Mouse (Mus musculus): Measurements from ENCODE around the gene Srsf11. TPM values are rescaled to one million over a fixed set of nuclear protein-coding genes. Genes with fewer than 3 reads are reported as not detected.

Gene Srsf11
- polyA plus RNA-seq, 1 experiment from 2014 or later: 242 TPM

GRCm38 (mm10) chr3:158009762-158010320 lies 26.6 kb downstream of the Srsf11 start:
- peaks cover 21% of the 10 kb centered on the region for H3K36me3 ChIP-seq (ENCODE audit: control insufficient read depth, insufficient read depth, low read length)
- WGBS: 46% methylated on average over 1 of the region's 1 CpGs
- ATAC-seq (replicated peaks; ENCODE audit: low FRiP score): peak; percentile 44
- no peaks in the 10 kb centered on the region for H3K4me1 ChIP-seq (replicated peaks; ENCODE audit: control insufficient read depth, insufficient read depth, low read length)
- H3K27ac ChIP-seq (ENCODE audit: low read depth, low read length): no peak overlapping the region
- no peak overlapping the region for H3K4me2 ChIP-seq
- no peak overlapping the region for H3K9ac ChIP-seq (ENCODE audit: low read depth, low read length)
- no peaks in the 10 kb centered on the region for H3K9me3 ChIP-seq (ENCODE audit: control insufficient read depth, low read length)
- no peak overlapping the region for H3K4me3 ChIP-seq (ENCODE audit: low read depth, low read length)
- no peaks in the 10 kb centered on the region for H3K27me3 ChIP-seq (replicated peaks; ENCODE audit: control insufficient read depth, insufficient read depth, low read length)
- no peak for DNase-seq (ENCODE audit: low spot score)

GRCm38 (mm10) chr3:158008647-158009046 lies 27.8 kb downstream of the Srsf11 start:
- H3K9me3 ChIP-seq (ENCODE audit: control insufficient read depth, low read length): no peaks in the 10 kb centered on the region
- H3K27me3 ChIP-seq (replicated peaks; ENCODE audit: control insufficient read depth, insufficient read depth, low read length): no peaks in the 10 kb centered on the region
- DNase-seq (ENCODE audit: low spot score) (no peak), ATAC-seq (replicated peaks; ENCODE audit: low FRiP score) (no peak)
- H3K36me3 ChIP-seq (ENCODE audit: control insufficient read depth, insufficient read depth, low read length): peaks cover 19% of the 10 kb centered on the region
- no peak overlapping the region for H3K9ac ChIP-seq (ENCODE audit: low read depth, low read length)
- H3K4me2 ChIP-seq: no peak overlapping the region
- no peak overlapping the region for H3K27ac ChIP-seq (ENCODE audit: low read depth, low read length)
- H3K4me3 ChIP-seq (ENCODE audit: low read depth, low read length): no peak overlapping the region
- 80% methylated on average over 1 of the region's 1 CpGs for WGBS
- H3K4me1 ChIP-seq (replicated peaks; ENCODE audit: control insufficient read depth, insufficient read depth, low read length): no peaks in the 10 kb centered on the region

- Histone ChIP-seq H3K4me1 (replicated peaks; ENCODE audit: control insufficient read depth, insufficient read depth, low read length) (no peaks in the 10 kb centered on the region), H3K27me3 (replicated peaks; ENCODE audit: control insufficient read depth, insufficient read depth, low read length) (no peaks in the 10 kb centered on the region), H3K4me2 (no peak overlapping the region), H3K4me3 (ENCODE audit: low read depth, low read length) (no peak overlapping the region), H3K36me3 (ENCODE audit: control insufficient read depth, insufficient read depth, low read length) (peaks cover 9% of the 10 kb centered on the region), H3K27ac (ENCODE audit: low read depth, low read length) (no peak overlapping the region), H3K9me3 (ENCODE audit: control insufficient read depth, low read length) (no peaks in the 10 kb centered on the region), H3K9ac (ENCODE audit: low read depth, low read length) (no peak overlapping the region)
- ATAC-seq (replicated peaks; ENCODE audit: low FRiP score): no peak
- 50% methylated on average over 1 of the region's 1 CpGs for WGBS
- DNase-seq (ENCODE audit: low spot score): no peak
Observed at GRCm38 (mm10) chr3:157998742-157999369, 37.6 kb downstream of the Srsf11 start.

- Histone ChIP-seq H3K9me3 (ENCODE audit: control insufficient read depth, low read length) (no peaks in the 10 kb centered on the region), H3K4me3 (ENCODE audit: low read depth, low read length) (no peak overlapping the region), H3K9ac (ENCODE audit: low read depth, low read length) (no peak overlapping the region), H3K27ac (ENCODE audit: low read depth, low read length) (no peak overlapping the region), H3K4me1 (replicated peaks; ENCODE audit: control insufficient read depth, insufficient read depth, low read length) (no peaks in the 10 kb centered on the region), H3K27me3 (replicated peaks; ENCODE audit: control insufficient read depth, insufficient read depth, low read length) (no peaks in the 10 kb centered on the region), H3K36me3 (ENCODE audit: control insufficient read depth, insufficient read depth, low read length) (peaks cover 3% of the 10 kb centered on the region; the same call in 1 of the 2 replicates), H3K4me2 (no peak overlapping the region)
- ATAC-seq (replicated peaks; ENCODE audit: low FRiP score): no peak
- no peak for DNase-seq (ENCODE audit: low spot score)
- 97% methylated on average over 2 of the region's 2 CpGs for WGBS
Observed at GRCm38 (mm10) chr3:157995726-157996125, 40.7 kb downstream of the Srsf11 start.

- H3K36me3 ChIP-seq (ENCODE audit: control insufficient read depth, insufficient read depth, low read length): peaks cover 3% of the 10 kb centered on the region; the same call in 1 of the 2 replicates
- no peak overlapping the region for H3K9ac ChIP-seq (ENCODE audit: low read depth, low read length)
Observed at GRCm38 (mm10) chr3:157993322-157993721, 43.1 kb downstream of the Srsf11 start.

GRCm38 (mm10) chr3:157979619-157980018 lies 56.8 kb downstream of the Srsf11 start:
- no peak overlapping the region for H3K9ac ChIP-seq (ENCODE audit: low read depth, low read length)
- ATAC-seq (replicated peaks; ENCODE audit: low FRiP score) (no peak), DNase-seq (ENCODE audit: low spot score) (no peak)
- no peaks in the 10 kb centered on the region for H3K9me3 ChIP-seq (ENCODE audit: control insufficient read depth, low read length)
- H3K27ac ChIP-seq (ENCODE audit: low read depth, low read length): no peak overlapping the region
- no peak overlapping the region for H3K4me3 ChIP-seq (ENCODE audit: low read depth, low read length)
- no peaks in the 10 kb centered on the region for H3K27me3 ChIP-seq (replicated peaks; ENCODE audit: control insufficient read depth, insufficient read depth, low read length)
- H3K4me2 ChIP-seq: no peak overlapping the region
- H3K4me1 ChIP-seq (replicated peaks; ENCODE audit: control insufficient read depth, insufficient read depth, low read length): no peaks in the 10 kb centered on the region
- 0 out of 2 replicates have a peak, but pooled peaks cover 2% of the 10 kb centered on the region for H3K36me3 ChIP-seq (ENCODE audit: control insufficient read depth, insufficient read depth, low read length)

More at GRCm38 (mm10) chr3:157993322-157993721, 43.1 kb downstream of the Srsf11 start:
- no peak for DNase-seq (ENCODE audit: low spot score)
- H3K4me3 ChIP-seq (ENCODE audit: low read depth, low read length): no peak overlapping the region
- no peak overlapping the region for H3K27ac ChIP-seq (ENCODE audit: low read depth, low read length)
- H3K9me3 ChIP-seq (ENCODE audit: control insufficient read depth, low read length): no peaks in the 10 kb centered on the region
- H3K4me2 ChIP-seq: no peak overlapping the region
- H3K27me3 ChIP-seq (replicated peaks; ENCODE audit: control insufficient read depth, insufficient read depth, low read length): no peaks in the 10 kb centered on the region
- ATAC-seq (replicated peaks; ENCODE audit: low FRiP score): peak; percentile 67
- H3K4me1 ChIP-seq (replicated peaks; ENCODE audit: control insufficient read depth, insufficient read depth, low read length): no peaks in the 10 kb centered on the region

- H3K4me3 ChIP-seq (ENCODE audit: low read depth, low read length): no peak overlapping the region
- DNase-seq (ENCODE audit: low spot score) (no peak), ATAC-seq (replicated peaks; ENCODE audit: low FRiP score) (no peak)
- no peaks in the 10 kb centered on the region for H3K9me3 ChIP-seq (ENCODE audit: control insufficient read depth, low read length)
- 94% methylated on average over 2 of the region's 2 CpGs for WGBS
- no peak overlapping the region for H3K9ac ChIP-seq (ENCODE audit: low read depth, low read length)
- peaks cover 2% of the 10 kb centered on the region; the same call in 1 of the 2 replicates for H3K36me3 ChIP-seq (ENCODE audit: control insufficient read depth, insufficient read depth, low read length)
- no peak overlapping the region for H3K4me2 ChIP-seq
- H3K4me1 ChIP-seq (replicated peaks; ENCODE audit: control insufficient read depth, insufficient read depth, low read length): no peaks in the 10 kb centered on the region
- no peaks in the 10 kb centered on the region for H3K27me3 ChIP-seq (replicated peaks; ENCODE audit: control insufficient read depth, insufficient read depth, low read length)
- no peak overlapping the region for H3K27ac ChIP-seq (ENCODE audit: low read depth, low read length)
Observed at GRCm38 (mm10) chr3:157973236-157973635, 63.2 kb downstream of the Srsf11 start.

GRCm38 (mm10) chr3:157971151-157971550 lies 65.3 kb downstream of the Srsf11 start:
- Histone ChIP-seq H3K9me3 (ENCODE audit: control insufficient read depth, low read length) (no peaks in the 10 kb centered on the region), H3K4me3 (ENCODE audit: low read depth, low read length) (no peak overlapping the region), H3K27me3 (replicated peaks; ENCODE audit: control insufficient read depth, insufficient read depth, low read length) (no peaks in the 10 kb centered on the region), H3K9ac (ENCODE audit: low read depth, low read length) (no peak overlapping the region), H3K27ac (ENCODE audit: low read depth, low read length) (no peak overlapping the region), H3K4me2 (no peak overlapping the region), H3K4me1 (replicated peaks; ENCODE audit: control insufficient read depth, insufficient read depth, low read length) (no peaks in the 10 kb centered on the region), H3K36me3 (ENCODE audit: control insufficient read depth, insufficient read depth, low read length) (no peaks in the 10 kb centered on the region; the same call in 1 of the 2 replicates)
- DNase-seq (ENCODE audit: low spot score) (no peak), ATAC-seq (replicated peaks; ENCODE audit: low FRiP score) (no peak)
- 83% methylated on average over 2 of the region's 2 CpGs for WGBS
